ENCODE assay signal across 21 mouse cellular contexts in genomic region chr1:89444014-89444413, GRCm38 (mm10). TPM values are rescaled to one million over a fixed set of nuclear protein-coding genes. Genes with fewer than 3 reads are reported as not detected.
DNase-seq lines count a peak whose midpoint lies in the region; ATAC-seq and TF ChIP-seq lines count a peak whose summit lies in the region.
"Had no signal": no experiment of that assay in that cellular context is flagged by ENCODE, and none has a peak within 500 bp of the region (broad histone marks: within the 10 kb centered on the region; RNA-seq: fewer than 3 reads in every experiment).

No protein-coding gene starts in this region.

- WGBS in forebrain, postnatal 0 days, result 45% methylated on average over 3 of the region's 3 CpGs
- WGBS in forebrain, embryonic 13.5 days, result 58% methylated on average over 3 of the region's 3 CpGs
- WGBS in midbrain, embryonic 13.5 days, result 50% methylated on average over 3 of the region's 3 CpGs
- 42% methylated on average over 3 of the region's 3 CpGs for WGBS in midbrain, postnatal 0 days
- 26% methylated on average over 3 of the region's 3 CpGs for WGBS in hindbrain, embryonic 13.5 days
- 32% methylated on average over 3 of the region's 3 CpGs for WGBS in neural tube, embryonic 13.5 days

- no peaks in the 10 kb centered on the region for H3K36me3 ChIP-seq in forebrain, postnatal 0 days (ENCODE audit: insufficient read depth)
- H3K36me3 ChIP-seq in forebrain, embryonic 13.5 days (ENCODE audit: poor library complexity, severe bottlenecking), result no peaks in the 10 kb centered on the region
- H3K36me3 ChIP-seq in midbrain, embryonic 13.5 days, result no peaks in the 10 kb centered on the region
- no peaks in the 10 kb centered on the region for H3K36me3 ChIP-seq in midbrain, postnatal 0 days (ENCODE audit: insufficient read depth, low read length)
- no peaks in the 10 kb centered on the region for H3K36me3 ChIP-seq in hindbrain, embryonic 13.5 days
- H3K36me3 ChIP-seq in neural tube, embryonic 13.5 days, result no peaks in the 10 kb centered on the region
- H3K36me3 ChIP-seq: embryonic facial prominence, embryonic 13.5 days; forebrain, embryonic 12.5 days; G1E; heart, embryonic 10.5 days had no signal

- DNase-seq in forebrain, postnatal 0 days, result peak; percentile 26
- DNase-seq in midbrain, postnatal 0 days (ENCODE audit: low spot score), result no peak
- no peak for DNase-seq in gastrocnemius, postnatal 4 days (ENCODE audit: low spot score in 2 of 2)
- no peak for DNase-seq in adrenal gland, adult 2 months
- DNase-seq: adrenal gland, postnatal 14 days; B cell, adult 2 months; cerebellum, adult 9-10 months; gastrocnemius, postnatal 36 days; heart, adult 18-20 months; heart, postnatal 10 days; heart, postnatal 4 days had no signal

- peak; percentile 40; the same call in 1 of the 2 replicates for ATAC-seq in forebrain, postnatal 0 days
- no peak for ATAC-seq in forebrain, embryonic 13.5 days
- ATAC-seq in midbrain, embryonic 13.5 days, result 0 out of 2 replicates have a peak, but pooled peaks have one; percentile 60
- ATAC-seq in midbrain, postnatal 0 days (ENCODE audit: low FRiP score), result no peak
- ATAC-seq in hindbrain, embryonic 13.5 days (ENCODE audit: low FRiP score), result 0 out of 2 replicates have a peak, but pooled peaks have one; percentile 38
- 0 out of 2 replicates have a peak, but pooled peaks have one; percentile 49 for ATAC-seq in neural tube, embryonic 13.5 days (ENCODE audit: low read depth)
- ATAC-seq: CD4-positive, CD25-positive, alpha-beta regulatory T cell, adult 4 months; inflammation-experienced regulatory T-cells, adult 6 months had no signal

- H3K27ac ChIP-seq in forebrain, postnatal 0 days (ENCODE audit: low read depth, low read length), result no peak overlapping the region
- no peak overlapping the region for H3K27ac ChIP-seq in forebrain, embryonic 13.5 days
- no peak overlapping the region for H3K27ac ChIP-seq in midbrain, embryonic 13.5 days
- H3K27ac ChIP-seq in midbrain, postnatal 0 days (ENCODE audit: low read depth, low read length), result no peak overlapping the region
- H3K27ac ChIP-seq in hindbrain, embryonic 13.5 days, result peak overlapping the region; percentile 53; the same call in 1 of the 2 replicates
- peak overlapping the region; percentile 55 for H3K27ac ChIP-seq in neural tube, embryonic 13.5 days (replicated peaks)
- H3K27ac ChIP-seq: embryonic facial prominence, embryonic 13.5 days; forebrain, embryonic 12.5 days; heart, embryonic 10.5 days had no signal

- 0 out of 2 replicates have a peak, but pooled peaks cover 3% of the 10 kb centered on the region for H3K4me1 ChIP-seq in forebrain, postnatal 0 days (ENCODE audit: insufficient read depth)
- H3K4me1 ChIP-seq in forebrain, embryonic 13.5 days, result peaks cover 7% of the 10 kb centered on the region
- peaks cover 18% of the 10 kb centered on the region for H3K4me1 ChIP-seq in midbrain, embryonic 13.5 days (replicated peaks)
- no peaks in the 10 kb centered on the region for H3K4me1 ChIP-seq in midbrain, postnatal 0 days (ENCODE audit: insufficient read depth, low read length)
- peaks cover 25% of the 10 kb centered on the region for H3K4me1 ChIP-seq in hindbrain, embryonic 13.5 days (replicated peaks)
- H3K4me1 ChIP-seq in neural tube, embryonic 13.5 days (replicated peaks), result peaks cover 23% of the 10 kb centered on the region

- no peak overlapping the region for H3K4me2 ChIP-seq in forebrain, postnatal 0 days (ENCODE audit: low read depth)
- H3K4me2 ChIP-seq in forebrain, embryonic 13.5 days, result no peak overlapping the region
- H3K4me2 ChIP-seq in midbrain, embryonic 13.5 days (replicated peaks), result no peak overlapping the region
- no peak overlapping the region for H3K4me2 ChIP-seq in midbrain, postnatal 0 days (ENCODE audit: low read depth, low read length, poor library complexity, severe bottlenecking)
- H3K4me2 ChIP-seq in hindbrain, embryonic 13.5 days, result no peak overlapping the region
- no peak overlapping the region for H3K4me2 ChIP-seq in neural tube, embryonic 13.5 days
- H3K4me2 ChIP-seq: embryonic facial prominence, embryonic 13.5 days; forebrain, embryonic 12.5 days had no signal

- H3K27me3 ChIP-seq in forebrain, postnatal 0 days (ENCODE audit: insufficient read depth, low read length), result no peaks in the 10 kb centered on the region
- no peaks in the 10 kb centered on the region for H3K27me3 ChIP-seq in forebrain, embryonic 13.5 days
- no peaks in the 10 kb centered on the region for H3K27me3 ChIP-seq in midbrain, embryonic 13.5 days
- H3K27me3 ChIP-seq in midbrain, postnatal 0 days (ENCODE audit: insufficient read depth, low read length), result no peaks in the 10 kb centered on the region
- H3K27me3 ChIP-seq in hindbrain, embryonic 13.5 days, result no peaks in the 10 kb centered on the region
- H3K27me3 ChIP-seq in neural tube, embryonic 13.5 days, result no peaks in the 10 kb centered on the region
- H3K27me3 ChIP-seq: embryonic facial prominence, embryonic 13.5 days; forebrain, embryonic 12.5 days had no signal

- no peaks in the 10 kb centered on the region for H3K9me3 ChIP-seq in forebrain, postnatal 0 days (ENCODE audit: low read length)
- no peaks in the 10 kb centered on the region for H3K9me3 ChIP-seq in forebrain, embryonic 13.5 days (replicated peaks)
- no peaks in the 10 kb centered on the region for H3K9me3 ChIP-seq in midbrain, embryonic 13.5 days
- no peaks in the 10 kb centered on the region for H3K9me3 ChIP-seq in midbrain, postnatal 0 days (ENCODE audit: low read length)
- no peaks in the 10 kb centered on the region for H3K9me3 ChIP-seq in hindbrain, embryonic 13.5 days
- no peaks in the 10 kb centered on the region for H3K9me3 ChIP-seq in neural tube, embryonic 13.5 days
- H3K9me3 ChIP-seq: embryonic facial prominence, embryonic 13.5 days; forebrain, embryonic 12.5 days; heart, embryonic 10.5 days had no signal

- no peak for TF ChIP-seq CTCF in forebrain, postnatal 0 days (IDR thresholded peaks at IDR 0.05; ENCODE audit: low read depth)
- TF ChIP-seq CTCF in midbrain, postnatal 0 days (IDR thresholded peaks at IDR 0.05), result no peak

- H3K4me3 ChIP-seq in forebrain, postnatal 0 days (ENCODE audit: low read depth, low read length), result no peak overlapping the region
- H3K4me3 ChIP-seq in forebrain, embryonic 13.5 days, result no peak overlapping the region
- no peak overlapping the region for H3K4me3 ChIP-seq in midbrain, embryonic 13.5 days (replicated peaks)
- no peak overlapping the region for H3K4me3 ChIP-seq in midbrain, postnatal 0 days (ENCODE audit: low read depth, low read length)
- no peak overlapping the region for H3K4me3 ChIP-seq in hindbrain, embryonic 13.5 days
- H3K4me3 ChIP-seq in neural tube, embryonic 13.5 days, result no peak overlapping the region
- H3K4me3 ChIP-seq: embryonic facial prominence, embryonic 13.5 days; forebrain, embryonic 12.5 days; heart, embryonic 10.5 days had no signal

- H3K9ac ChIP-seq in forebrain, postnatal 0 days, result no peak overlapping the region
- H3K9ac ChIP-seq in forebrain, embryonic 13.5 days, result no peak overlapping the region
- H3K9ac ChIP-seq in midbrain, embryonic 13.5 days (replicated peaks), result no peak overlapping the region
- H3K9ac ChIP-seq in midbrain, postnatal 0 days (replicated peaks; ENCODE audit: low read length, poor library complexity, severe bottlenecking), result no peak overlapping the region
- H3K9ac ChIP-seq in hindbrain, embryonic 13.5 days, result no peak overlapping the region
- H3K9ac ChIP-seq in neural tube, embryonic 13.5 days, result 0 out of 2 replicates have a peak overlapping the region, but pooled peaks have one; percentile 17
- H3K9ac ChIP-seq: embryonic facial prominence, embryonic 13.5 days; forebrain, embryonic 12.5 days had no signal

RNA-seq across cellular contexts. Expression of gene Agap1, which starts 10.6 kb away (rescaled TPM):
- total RNA-seq in forebrain, postnatal 0 days (2014; rRNA removed), result 108 and 123 TPM in 2 replicates
- 23.2 and 40.1 TPM in 2 replicates for polyA plus RNA-seq in forebrain, postnatal 0 days (2015; fragmentation: Nextera tagmentation; extraction: Ambion mirVana)
- 22.7 and 25.4 TPM in 2 replicates for polyA plus RNA-seq in forebrain, embryonic 13.5 days (2015; fragmentation: Nextera tagmentation; extraction: Ambion mirVana)
- polyA plus RNA-seq in midbrain, embryonic 13.5 days (2015; fragmentation: Nextera tagmentation; extraction: Ambion mirVana), result 41.4 and 50.2 TPM in 2 replicates
- 175 and 187 TPM in 2 replicates for total RNA-seq in midbrain, postnatal 0 days (2014; rRNA removed)
- 40.4 and 45.9 TPM in 2 replicates for polyA plus RNA-seq in midbrain, postnatal 0 days (2015; fragmentation: Nextera tagmentation; extraction: Ambion mirVana)
- polyA plus RNA-seq in hindbrain, embryonic 13.5 days (2015; fragmentation: Nextera tagmentation; extraction: Ambion mirVana), result 48.4 and 51.3 TPM in 2 replicates
- 48.1 and 52.9 TPM in 2 replicates for polyA plus RNA-seq in neural tube, embryonic 13.5 days (2015; fragmentation: Nextera tagmentation; extraction: Ambion mirVana)
- total RNA-seq in gastrocnemius, postnatal 4 days (2021), result 10 to 100 TPM; 83.4 to 86.1 TPM
- total RNA-seq in adrenal gland, adult 2 months (2021), result 10 to 100 TPM; 46.2 to 61.6 TPM
- polyA plus RNA-seq in adrenal gland, adult 2 months (2012; rRNA removed), result 11.3 and 15.5 TPM in 2 replicates

Comparison
In these comparisons a context has a peak if more than half of its experiments do, and no peak if none do; other contexts are left out.
1. ATAC-seq: peak in forebrain, postnatal 0 days (single experiment), midbrain, embryonic 13.5 days (single experiment), hindbrain, embryonic 13.5 days (single experiment) and neural tube, embryonic 13.5 days (single experiment); none in forebrain, embryonic 13.5 days (single experiment) and midbrain, postnatal 0 days (single experiment).
2. H3K27ac ChIP-seq: peak in hindbrain, embryonic 13.5 days (single experiment) and neural tube, embryonic 13.5 days (single experiment); none in forebrain, postnatal 0 days (single experiment), forebrain, embryonic 13.5 days (single experiment), midbrain, embryonic 13.5 days (single experiment) and midbrain, postnatal 0 days (single experiment).